Mouse (Mus musculus): ENCODE data around the gene Pkp3.

DNA sequence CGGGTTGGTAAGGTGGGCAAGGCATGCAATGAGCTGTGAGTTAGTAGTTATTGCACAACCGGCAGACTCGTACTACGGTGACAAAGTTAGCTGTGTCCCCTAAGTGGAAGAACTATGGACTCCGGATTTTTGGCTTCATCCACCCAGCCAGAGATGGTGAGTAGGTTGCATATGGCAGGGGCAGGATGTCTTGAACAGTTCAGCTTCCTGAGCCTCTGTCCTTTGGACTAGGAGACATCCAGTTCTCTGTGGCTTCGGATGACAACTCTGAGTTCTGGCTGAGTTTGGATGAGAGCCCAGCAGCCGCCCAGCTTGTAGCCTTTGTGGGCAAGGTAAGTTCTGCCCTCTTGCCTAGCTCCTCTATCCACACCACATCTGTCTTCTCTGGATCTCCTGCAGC is 13.4 kb upstream of the Pkp3 start:
- TF ChIP-seq CTCF (IDR thresholded peaks at IDR 0.05; ENCODE audit: low read depth, low read length) (no peak), POLR2A (IDR thresholded peaks at IDR 0.05; ENCODE audit: insufficient read depth, low read length) (no peak)
